Mouse (Mus musculus) embryonic fibroblast, embryonic 13.5 days (primary cell): ENCODE measurements around the gene Ube2l6.

ENCODE experiments used
- CTCF ChIP-seq: IDR thresholded peaks from 2 replicates; pipeline ENCODE4 v1.5.1; 2011; ENCODE audit warnings: mild to moderate bottlenecking, control low read depth, low read length, moderate library complexity, borderline replicate concordance; ENCODE audit not compliant: insufficient read depth
- POLR2A ChIP-seq: IDR thresholded peaks from 2 replicates; pipeline ENCODE4 v1.6.1; 2011; ENCODE audit warnings: low read depth, mild to moderate bottlenecking, control low read depth, low read length, moderate library complexity

- TF ChIP-seq POLR2A (no peak), CTCF (no peak)
Measured at GRCm38 (mm10) chr2:84757026-84757682, 41.5 kb upstream of the Ube2l6 start.
